Mouse (Mus musculus): Measurements from ENCODE around the gene Olfr1411. TPM values are rescaled to one million over a fixed set of nuclear protein-coding genes. Genes with fewer than 3 reads are reported as not detected.

Olfr1411 gene
- total and polyA plus RNA-seq, 3 experiments = not detected

- Histone ChIP-seq H3K4me3 (replicated peaks in 1 of 3; ENCODE audit: low read depth in 2 of 3, low read length in 2 of 3, poor library complexity in 1 of 3) (no peak overlapping the region), H3K9me3 (replicated peaks; ENCODE audit: low read length) (no peaks in the 10 kb centered on the region), H3K4me1 (ENCODE audit: control insufficient read depth in 1 of 2, insufficient read depth in 2 of 2) (no peaks in the 10 kb centered on the region), H3K79me2 (replicated peaks; ENCODE audit: control insufficient read depth, extremely low read depth, insufficient read depth, poor library complexity, severe bottlenecking) (no peaks in the 10 kb centered on the region; the same call in 1 of the 2 replicates), H3K4me2 (ENCODE audit: insufficient read depth, low read depth, poor library complexity, severe bottlenecking) (no peak overlapping the region), H3K27ac (ENCODE audit: insufficient read depth, low read depth) (no peak overlapping the region), H3K27me3 (replicated peaks) (peaks cover 29% of the 10 kb centered on the region), H3K36me3 (replicated peaks in 1 of 2; ENCODE audit: control insufficient read depth in 1 of 2, insufficient read depth in 1 of 2, low read length in 1 of 2) (peaks cover 12 to 25% of the 10 kb centered on the region in 2 experiments), H3K9ac (ENCODE audit: insufficient read depth, low read depth) (no peak overlapping the region)
- dilution Hi-C loops (cut with MboI; ENCODE audit: extremely low pct_ligation_motif_present, extremely low pct_unique_long_range_greater_than_20kb, low sequenced_read_pairs) = no loop called here
- TF ChIP-seq ELF1 (IDR thresholded peaks at IDR 0.05; ENCODE audit: low read depth, low read length) (no peak), USF1 (IDR thresholded peaks at IDR 0.05; ENCODE audit: low read depth, low read length) (no peak), JUN (IDR thresholded peaks at IDR 0.05; ENCODE audit: insufficient read depth, low read depth, low read length) (no peak), RCOR1 (conservative IDR thresholded peaks at IDR 0.05; ENCODE audit: low read depth, low read length) (no peak), TCF12 (IDR thresholded peaks at IDR 0.05; ENCODE audit: low read depth, low read length) (no peak), HCFC1 (IDR thresholded peaks at IDR 0.05; ENCODE audit: low read depth, low read length) (no peak), CHD1 (IDR thresholded peaks at IDR 0.05; ENCODE audit: low read depth, low read length) (no peak), MAZ (IDR thresholded peaks at IDR 0.05; ENCODE audit: low read depth, low read length) (no peak), POLR2AphosphoS2 (IDR thresholded peaks at IDR 0.05; ENCODE audit: low read depth, low read length) (no peak), PAX5 (IDR thresholded peaks at IDR 0.05; ENCODE audit: low read length) (no peak), NRF1 (IDR thresholded peaks at IDR 0.05; ENCODE audit: low read depth, low read length) (no peak), ZKSCAN1 (IDR thresholded peaks at IDR 0.05; ENCODE audit: borderline replicate concordance, low read depth, low read length) (no peak), E2F4 (IDR thresholded peaks at IDR 0.05; ENCODE audit: insufficient replicate concordance, low read depth, low read length) (no peak)
- in situ Hi-C loops (cut with MboI; ENCODE audit: low pct_ligation_motif_present, low pct_unique_long_range_greater_than_20kb, low sequenced_read_pairs) = no loop called here
- DNase-seq (ENCODE audit: extremely low read depth) = no peak
Measured at GRCm38 (mm10) chr1:92632196-92632595, 38.0 kb downstream of the Olfr1411 start.

- in situ Hi-C loops (cut with MboI; ENCODE audit: low pct_ligation_motif_present, low pct_unique_long_range_greater_than_20kb, low sequenced_read_pairs) = no loop called here
- peak in 1 of 2 experiments; percentile 41; a peak in 1 of 4 replicates for TF ChIP-seq CTCF (conservative IDR thresholded peaks at IDR 0.05 in 1 of 2, IDR thresholded peaks at IDR 0.05 in 1 of 2; ENCODE audit: low read depth in 2 of 2, low read length in 2 of 2)
- TF ChIP-seq MYC (IDR thresholded peaks at IDR 0.05; ENCODE audit: low read depth, low read length) = no peak
- no peak for TF ChIP-seq POLR2AphosphoS2 (IDR thresholded peaks at IDR 0.05; ENCODE audit: low read depth, low read length)
Measured at GRCm38 (mm10) chr1:92632948-92633347, 38.7 kb downstream of the Olfr1411 start.

More at GRCm38 (mm10) chr1:92632948-92633347, 38.7 kb downstream of the Olfr1411 start:
- dilution Hi-C loops (cut with MboI; ENCODE audit: extremely low pct_ligation_motif_present, extremely low pct_unique_long_range_greater_than_20kb, low sequenced_read_pairs) = no loop called here
- Histone ChIP-seq H3K9me3 (replicated peaks; ENCODE audit: low read length) (no peaks in the 10 kb centered on the region), H3K36me3 (replicated peaks in 1 of 2; ENCODE audit: control insufficient read depth in 1 of 2, insufficient read depth in 1 of 2, low read length in 1 of 2) (peaks cover 18 to 33% of the 10 kb centered on the region in 2 experiments), H3K4me3 (replicated peaks in 1 of 3; ENCODE audit: low read depth in 2 of 3, low read length in 2 of 3, poor library complexity in 1 of 3) (no peak overlapping the region), H3K4me1 (ENCODE audit: control insufficient read depth in 1 of 2, insufficient read depth in 2 of 2) (no peaks in the 10 kb centered on the region), H3K27ac (ENCODE audit: insufficient read depth, low read depth) (no peak overlapping the region), H3K79me2 (replicated peaks; ENCODE audit: control insufficient read depth, extremely low read depth, insufficient read depth, poor library complexity, severe bottlenecking) (no peaks in the 10 kb centered on the region; the same call in 1 of the 2 replicates), H3K9ac (ENCODE audit: insufficient read depth, low read depth) (no peak overlapping the region), H3K4me2 (ENCODE audit: insufficient read depth, low read depth, poor library complexity, severe bottlenecking) (no peak overlapping the region), H3K27me3 (replicated peaks) (peaks cover 24% of the 10 kb centered on the region)
- DNase-seq (ENCODE audit: extremely low read depth) = peak; percentile 35

Data from CH12.LX (cell line).